Mouse (Mus musculus) stomach, postnatal 0 days (tissue): ENCODE data around the gene Mettl21e. TPM values are rescaled to one million over a fixed set of nuclear protein-coding genes. Genes with fewer than 3 reads are reported as not detected.

ENCODE experiments used
- ATAC-seq: fragments of 200-750 bp; cut with Nextera tagmentation; 2 replicates; pipeline ENCODE4 v1.8.0; 2017; ENCODE audit not compliant: low FRiP score, low TSS enrichment
- DNase-seq: peaks from one replicate; pipeline ENCODE4 v3.0.0-alpha.2; 2016; ENCODE audit warnings: low spot score
- H3K27ac ChIP-seq: fragments of 300-500 bp; sonication (generic); replicated peaks from 2 replicates; pipeline ENCODE4 v1.5.1; 2014; ENCODE audit warnings: mild to moderate bottlenecking, control low read depth
- H3K27me3 ChIP-seq: fragments of 300-500 bp; sonication (generic); 2 replicates; pipeline ENCODE4 v1.6.1; 2014; ENCODE audit warnings: low read length; ENCODE audit not compliant: control insufficient read depth, insufficient read depth
- H3K36me3 ChIP-seq: fragments of 300-500 bp; sonication (generic); 2 replicates; pipeline ENCODE4 v1.6.1; 2014; ENCODE audit warnings: low read length, mixed read lengths; ENCODE audit not compliant: control insufficient read depth, insufficient read depth
- H3K4me1 ChIP-seq: fragments of 300-500 bp; sonication (generic); replicated peaks from 2 replicates; pipeline ENCODE4 v1.6.1; 2014; ENCODE audit warnings: antibody characterized with exemption; ENCODE audit not compliant: control insufficient read depth, insufficient read depth
- H3K4me2 ChIP-seq: fragments of 300-500 bp; sonication (generic); replicated peaks from 2 replicates; pipeline ENCODE4 v1.6.1; 2014; ENCODE audit warnings: low read depth, mild to moderate bottlenecking, control low read depth, moderate library complexity
- H3K4me3 ChIP-seq: fragments of 300-500 bp; sonication (generic); 2 replicates; pipeline ENCODE4 v1.5.1; 2014; ENCODE audit warnings: low read depth, low read length, control low read depth
- H3K9ac ChIP-seq: fragments of 300-500 bp; sonication (generic); 2 replicates; pipeline ENCODE4 v1.6.1; 2014; ENCODE audit warnings: mild to moderate bottlenecking, low read length, control low read depth, mixed read lengths
- H3K9me3 ChIP-seq: fragments of 300-500 bp; sonication (generic); 2 replicates; pipeline ENCODE4 v1.6.1; 2016; ENCODE audit warnings: low read length; ENCODE audit not compliant: control insufficient read depth
- CTCF ChIP-seq: IDR thresholded peaks from 2 replicates; pipeline ENCODE4 v1.5.1; 2016; ENCODE audit warnings: antibody characterized with exemption, low read depth, mild to moderate bottlenecking, moderate library complexity
- EP300 ChIP-seq: optimal IDR thresholded peaks from 2 replicates; pipeline ENCODE3; 2016; ENCODE audit warnings: antibody characterized with exemption
- WGBS: fragments of 180-500 bp; shearing (Covaris S2); extraction: QIAGEN DNeasy Blood & Tissue Kit; methylation state at CpG from one replicate; pipeline ENCODE4 v1.1.7; 2014; 5-methylcytosine and 5-hydroxymethylcytosine counted together
- polyA plus RNA-seq: library from polyadenylated mRNA; unstranded; fragments of >200 nt; fragmentation: Nextera tagmentation; extraction: Ambion mirVana; gene quantifications from 2 replicates; pipeline ENCODE4 v1.2.1, GENCODE M21; 2015

Mettl21e gene
- polyA plus RNA-seq, 1 experiment from 2014 or later, result 0.02 TPM

- Histone ChIP-seq H3K27ac (no peak overlapping the region), H3K9me3 (no peaks in the 10 kb centered on the region), H3K4me3 (no peak overlapping the region), H3K9ac (no peak overlapping the region), H3K27me3 (no peaks in the 10 kb centered on the region), H3K4me1 (no peaks in the 10 kb centered on the region), H3K4me2 (no peak overlapping the region), H3K36me3 (no peaks in the 10 kb centered on the region)
- DNase-seq, result no peak
- WGBS, result 26% methylated on average over 2 of the region's 2 CpGs
- ATAC-seq, result no peak
- TF ChIP-seq CTCF, result peak; percentile 84
- TF ChIP-seq EP300, result no peak
Observed at GRCm38 (mm10) chr1:44229044-44229443, 10.3 kb upstream of the Mettl21e start.

- TF ChIP-seq EP300 (no peak), CTCF (no peak)
- ATAC-seq (no peak), DNase-seq (no peak)
- 46% methylated on average over 2 of the region's 2 CpGs for WGBS
- H3K36me3 ChIP-seq, result no peaks in the 10 kb centered on the region
- no peak overlapping the region for H3K27ac ChIP-seq
- H3K9ac ChIP-seq, result no peak overlapping the region
- H3K4me3 ChIP-seq, result no peak overlapping the region
- H3K4me2 ChIP-seq, result no peak overlapping the region
- H3K9me3 ChIP-seq, result no peaks in the 10 kb centered on the region
- 0 out of 2 replicates have a peak, but pooled peaks cover 4% of the 10 kb centered on the region for H3K4me1 ChIP-seq
- no peaks in the 10 kb centered on the region for H3K27me3 ChIP-seq
Observed at GRCm38 (mm10) chr1:44217118-44217517, 1.6 kb downstream of the Mettl21e start.

- TF ChIP-seq CTCF (no peak), EP300 (no peak)
- 31% methylated on average over 2 of the region's 2 CpGs for WGBS
- no peak overlapping the region for H3K9ac ChIP-seq
- H3K4me1 ChIP-seq, result 0 out of 2 replicates have a peak, but pooled peaks cover 4% of the 10 kb centered on the region
- 0 out of 2 replicates have a peak overlapping the region, but pooled peaks have one; percentile 20 for H3K27ac ChIP-seq
- H3K27me3 ChIP-seq, result no peaks in the 10 kb centered on the region
- ATAC-seq (peak; percentile 45; the same call in 1 of the 2 replicates), DNase-seq (no peak)
- H3K36me3 ChIP-seq, result no peaks in the 10 kb centered on the region
- no peak overlapping the region for H3K4me3 ChIP-seq
- H3K4me2 ChIP-seq, result no peak overlapping the region
- no peaks in the 10 kb centered on the region for H3K9me3 ChIP-seq
Observed at GRCm38 (mm10) chr1:44216352-44217116, 2.2 kb downstream of the Mettl21e start.

- no peak for ATAC-seq
Observed at GRCm38 (mm10) chr1:44214443-44214842, 4.3 kb downstream of the Mettl21e start.

DNA sequence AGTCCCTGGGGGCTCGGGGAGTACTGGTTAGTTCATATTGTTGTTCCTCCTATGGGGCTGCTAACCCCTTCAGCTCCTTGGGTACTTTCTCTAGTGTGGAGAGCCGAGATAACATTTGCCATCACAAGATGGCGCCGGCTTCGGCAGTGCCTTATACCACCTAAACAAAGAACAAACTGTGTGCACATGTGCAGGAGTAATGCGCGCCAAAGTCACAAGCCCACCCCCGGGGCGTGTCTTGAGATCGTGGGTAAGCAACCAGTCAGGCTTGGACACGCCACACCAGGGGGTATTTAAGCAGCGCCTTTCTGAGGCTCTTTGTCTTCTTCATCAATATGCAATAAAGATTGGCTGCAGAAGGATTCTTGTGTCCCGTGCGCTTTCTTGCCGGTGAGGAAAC, 15.9 kb downstream of the Mettl21e start:
- no peak overlapping the region for H3K4me2 ChIP-seq

More at GRCm38 (mm10) chr1:44214443-44214842, 4.3 kb downstream of the Mettl21e start:
- no peaks in the 10 kb centered on the region for H3K9me3 ChIP-seq
- H3K4me3 ChIP-seq, result no peak overlapping the region
- no peak overlapping the region for H3K27ac ChIP-seq
- 0 out of 2 replicates have a peak, but pooled peaks cover 4% of the 10 kb centered on the region for H3K4me1 ChIP-seq
- WGBS, result 53% methylated on average over 2 of the region's 2 CpGs
- DNase-seq, result no peak
- H3K27me3 ChIP-seq, result no peaks in the 10 kb centered on the region
- H3K4me2 ChIP-seq, result no peak overlapping the region
- no peaks in the 10 kb centered on the region for H3K36me3 ChIP-seq
- H3K9ac ChIP-seq, result no peak overlapping the region
- no peak for TF ChIP-seq EP300
- no peak for TF ChIP-seq CTCF

More for the DNA sequence above, 15.9 kb downstream of the Mettl21e start:
- DNase-seq (no peak), ATAC-seq (no peak)
- TF ChIP-seq EP300 (no peak), CTCF (no peak)
- Histone ChIP-seq H3K4me3 (no peak overlapping the region), H3K4me1 (peaks cover 3% of the 10 kb centered on the region; the same call in 1 of the 2 replicates), H3K9me3 (no peaks in the 10 kb centered on the region), H3K9ac (no peak overlapping the region), H3K27ac (no peak overlapping the region), H3K36me3 (no peaks in the 10 kb centered on the region), H3K27me3 (no peaks in the 10 kb centered on the region)
- WGBS, result 88% methylated on average over 15 of the region's 15 CpGs
